Mouse (Mus musculus) midbrain, embryonic 14.5 days (tissue): Measurements from ENCODE around the gene Pabpc4. TPM values are rescaled to one million over a fixed set of nuclear protein-coding genes. Genes with fewer than 3 reads are reported as not detected.
"Not testable (repeated sequence)": the region's sequence is repeated elsewhere in the genome, so short reads cannot be mapped to it uniquely, and the experiment has no call there.

Experiments
- ATAC-seq: fragments of 200-750 bp; cut with Nextera tagmentation; 2 replicates; pipeline ENCODE4 v1.8.0; 2017; ENCODE audit warnings: moderate number of reproducible peaks, moderate library complexity; ENCODE audit not compliant: low FRiP score, low TSS enrichment
- DNase-seq: peaks from one replicate; pipeline ENCODE4 v3.0.0-alpha.2; 2015
- H3K27ac ChIP-seq: fragments of 300-500 bp; sonication (generic); replicated peaks from 2 replicates; pipeline ENCODE4 v1.5.1; 2014; ENCODE audit warnings: mild to moderate bottlenecking, low read depth, low read length, moderate library complexity
- H3K27me3 ChIP-seq: fragments of 300-500 bp; sonication (generic); 2 replicates; pipeline ENCODE4 v1.6.1; 2014; ENCODE audit warnings: low read length, control low read depth, mixed read lengths; ENCODE audit not compliant: control insufficient read depth, insufficient read depth
- H3K36me3 ChIP-seq: fragments of 300-500 bp; sonication (generic); 2 replicates; pipeline ENCODE4 v1.6.1; 2014; ENCODE audit warnings: low read length, control low read depth; ENCODE audit not compliant: control insufficient read depth, insufficient read depth
- H3K4me1 ChIP-seq: fragments of 300-500 bp; sonication (generic); 2 replicates; pipeline ENCODE4 v1.6.1; 2014; ENCODE audit warnings: mild to moderate bottlenecking, antibody characterized with exemption, low read length, control low read depth; ENCODE audit not compliant: control insufficient read depth, insufficient read depth
- H3K4me2 ChIP-seq: fragments of 300-500 bp; sonication (generic); 2 replicates; pipeline ENCODE4 v1.6.1; 2014; ENCODE audit warnings: mild to moderate bottlenecking, low read length, moderate library complexity
- H3K4me3 ChIP-seq: fragments of 300-500 bp; sonication (generic); replicated peaks from 2 replicates; pipeline ENCODE4 v1.5.1; 2014; ENCODE audit warnings: low read depth, low read length
- H3K9ac ChIP-seq: fragments of 300-500 bp; sonication (generic); replicated peaks from 2 replicates; pipeline ENCODE4 v1.6.1; 2014; ENCODE audit warnings: mild to moderate bottlenecking, low read length, moderate library complexity
- H3K9me3 ChIP-seq: fragments of 300-500 bp; sonication (generic); 2 replicates; pipeline ENCODE4 v1.6.1; 2016; ENCODE audit warnings: low read length, control low read depth, mixed read lengths; ENCODE audit not compliant: control insufficient read depth
- WGBS: fragments of 180-500 bp; shearing (Covaris S2); extraction: QIAGEN DNeasy Blood & Tissue Kit; methylation state at CpG from one replicate; pipeline ENCODE4 v1.1.7; 2014; 5-methylcytosine and 5-hydroxymethylcytosine counted together
- polyA plus RNA-seq: library from polyadenylated mRNA; unstranded; fragments of >200 nt; fragmentation: Nextera tagmentation; extraction: Ambion mirVana; gene quantifications from 2 replicates; pipeline ENCODE4 v1.2.1, GENCODE M21; 2014

Pabpc4 gene
- polyA plus RNA-seq, 1 experiment from 2014 or later: 31.3 TPM

- Histone ChIP-seq H3K9me3 (no peaks in the 10 kb centered on the region), H3K36me3 (peaks cover 79% of the 10 kb centered on the region), H3K4me3 (no peak overlapping the region), H3K9ac (no peak overlapping the region), H3K4me2 (no peak overlapping the region), H3K27ac (no peak overlapping the region), H3K4me1 (no peaks in the 10 kb centered on the region), H3K27me3 (no peaks in the 10 kb centered on the region)
- WGBS: 94% methylated on average over 11 of the region's 11 CpGs
- no peak for ATAC-seq
- DNase-seq: no peak
Observed at GRCm38 (mm10) chr4:123298980-123299670, 37.0 kb downstream of the Pabpc4 start.

GRCm38 (mm10) chr4:123305789-123306188, 43.6 kb downstream of the Pabpc4 start:
- H3K4me3 ChIP-seq: no peak overlapping the region
- ATAC-seq: no peak
- peaks cover 19% of the 10 kb centered on the region for H3K36me3 ChIP-seq
- 43% methylated on average over 3 of the region's 3 CpGs for WGBS
- no peak overlapping the region for H3K9ac ChIP-seq
- peak; percentile 74 for DNase-seq
- H3K27ac ChIP-seq: no peak overlapping the region
- H3K4me2 ChIP-seq: no peak overlapping the region
- H3K4me1 ChIP-seq: no peaks in the 10 kb centered on the region
- H3K9me3 ChIP-seq: no peaks in the 10 kb centered on the region
- H3K27me3 ChIP-seq: no peaks in the 10 kb centered on the region

- Histone ChIP-seq H3K27me3 (no peaks in the 10 kb centered on the region), H3K4me3 (no peak overlapping the region), H3K9ac (no peak overlapping the region), H3K9me3 (no peaks in the 10 kb centered on the region), H3K4me2 (no peak overlapping the region), H3K36me3 (peaks cover 18% of the 10 kb centered on the region), H3K4me1 (no peaks in the 10 kb centered on the region), H3K27ac (no peak overlapping the region)
- DNase-seq (no peak), ATAC-seq (no peak)
- 93% methylated on average over 10 of the region's 10 CpGs for WGBS
Observed at GRCm38 (mm10) chr4:123306999-123307398, 44.8 kb downstream of the Pabpc4 start.

- no peaks in the 10 kb centered on the region for H3K27me3 ChIP-seq
- H3K9ac ChIP-seq: no peak overlapping the region
- H3K27ac ChIP-seq: no peak overlapping the region
- peaks cover 7% of the 10 kb centered on the region; the same call in 1 of the 2 replicates for H3K36me3 ChIP-seq
- H3K4me1 ChIP-seq: no peaks in the 10 kb centered on the region
- no peak overlapping the region for H3K4me3 ChIP-seq
- WGBS: 61% methylated on average over 3 of the region's 3 CpGs
- no peak for ATAC-seq
- no peak for DNase-seq
- H3K4me2 ChIP-seq: no peak overlapping the region
- H3K9me3 ChIP-seq: no peaks in the 10 kb centered on the region
Observed at GRCm38 (mm10) chr4:123308292-123308691, 46.1 kb downstream of the Pabpc4 start.

- H3K27ac ChIP-seq: no peak overlapping the region
- H3K4me1 ChIP-seq: no peaks in the 10 kb centered on the region
- H3K36me3 ChIP-seq: no peaks in the 10 kb centered on the region
- no peak for ATAC-seq
- no peaks in the 10 kb centered on the region for H3K9me3 ChIP-seq
- H3K9ac ChIP-seq: no peak overlapping the region
- no peak overlapping the region for H3K4me3 ChIP-seq
- H3K27me3 ChIP-seq: no peaks in the 10 kb centered on the region
- no peak for DNase-seq
- 90% methylated on average over 7 of the region's 7 CpGs for WGBS
- H3K4me2 ChIP-seq: no peak overlapping the region
Observed at GRCm38 (mm10) chr4:123311845-123312244, 49.7 kb downstream of the Pabpc4 start.

GRCm38 (mm10) chr4:123313010-123313409, 50.9 kb downstream of the Pabpc4 start:
- Histone ChIP-seq H3K27ac (no peak overlapping the region), H3K4me3 (no peak overlapping the region), H3K9ac (no peak overlapping the region), H3K9me3 (no peaks in the 10 kb centered on the region), H3K4me1 (no peaks in the 10 kb centered on the region), H3K36me3 (no peaks in the 10 kb centered on the region), H3K4me2 (no peak overlapping the region), H3K27me3 (no peaks in the 10 kb centered on the region)
- ATAC-seq: no peak
- no peak for DNase-seq
- WGBS: 96% methylated on average over 6 of the region's 6 CpGs

- no peak overlapping the region for H3K4me3 ChIP-seq
- H3K4me2 ChIP-seq: no peak overlapping the region
- no peaks in the 10 kb centered on the region for H3K27me3 ChIP-seq
- no peak overlapping the region for H3K9ac ChIP-seq
- no peaks in the 10 kb centered on the region for H3K36me3 ChIP-seq
- no peak for ATAC-seq
- no peak for DNase-seq
- H3K4me1 ChIP-seq: no peaks in the 10 kb centered on the region
- H3K9me3 ChIP-seq: no peaks in the 10 kb centered on the region
- WGBS: 82% methylated on average over 3 of the region's 3 CpGs
- no peak overlapping the region for H3K27ac ChIP-seq
Observed at GRCm38 (mm10) chr4:123314497-123314896, 52.3 kb downstream of the Pabpc4 start.

- not testable (repeated sequence) for ATAC-seq
- 21% methylated on average over 27 of the region's 38 CpGs for WGBS
- peak overlapping the region; percentile 38 for H3K4me2 ChIP-seq
Observed at GRCm38 (mm10) chr4:123322910-123323309, 60.8 kb downstream of the Pabpc4 start.

GRCm38 (mm10) chr4:123323534-123323933, 61.4 kb downstream of the Pabpc4 start, which contains the start of gene Oxct2a:
Gene Oxct2a (minus strand): TSS chr4:123323634.
- DNase-seq: no peak
- H3K27ac ChIP-seq: no peak within 1 kb of the TSS
- peak within 1 kb of the TSS; percentile 5; the same call in 1 of the 2 replicates for H3K4me3 ChIP-seq
- H3K36me3 ChIP-seq: no peaks in the 10 kb centered on the region
- no peak for ATAC-seq
- 19% methylated on average over 13 of the region's 13 CpGs for WGBS
- no peaks in the 10 kb centered on the region for H3K4me1 ChIP-seq
- peak within 1 kb of the TSS; percentile 38 for H3K4me2 ChIP-seq
- H3K9ac ChIP-seq: no peak within 1 kb of the TSS
- H3K9me3 ChIP-seq: no peaks in the 10 kb centered on the region
- peaks cover 6% of the 10 kb centered on the region; the same call in 1 of the 2 replicates for H3K27me3 ChIP-seq

More at GRCm38 (mm10) chr4:123322910-123323309, 60.8 kb downstream of the Pabpc4 start:
- not testable (repeated sequence) for DNase-seq, H3K27ac ChIP-seq, H3K36me3 ChIP-seq, H3K4me1 ChIP-seq, H3K27me3 ChIP-seq, H3K9ac ChIP-seq, H3K4me3 ChIP-seq, H3K9me3 ChIP-seq
